Mouse (Mus musculus) ES-E14 (cell line): ENCODE measurements at regions not wholly inside any gene's neighbourhood (a gene's known extent, or its start where the extent isn't known, plus 50 kb on each side); places are given as distances from the start of the nearest gene placed in this dataset.

Experiments
- DNase-seq: peaks from one replicate; pipeline ENCODE4 v3.0.0-alpha.2; 2013; ENCODE audit warnings: low read depth, low spot score
- H3K27ac ChIP-seq: 2 replicates; pipeline ENCODE4 v1.5.1; 2012; ENCODE audit warnings: low read depth, mild to moderate bottlenecking, low read length, moderate library complexity, mixed read lengths; ENCODE audit not compliant: poor library complexity, insufficient read depth, severe bottlenecking
- H3K36me3 ChIP-seq: 2 replicates; pipeline ENCODE4 v1.6.1; 2012; ENCODE audit warnings: mild to moderate bottlenecking, low read length, moderate library complexity, mixed read lengths; ENCODE audit not compliant: control insufficient read depth, poor library complexity, insufficient read depth, severe bottlenecking
- H3K4me1 ChIP-seq, 2 experiments: fragments of 150-350 bp in 1 of 2; sonication (generic) in 1 of 2; 2 replicates each; pipeline ENCODE4 v1.6.1; 2012; ENCODE audit warnings: low read length in 2 of 2, mild to moderate bottlenecking in 1 of 2, mixed read lengths in 1 of 2; ENCODE audit not compliant: control insufficient read depth in 2 of 2, insufficient read depth in 2 of 2, poor library complexity in 1 of 2
- H3K4me3 ChIP-seq, 2 experiments: fragments of 150-350 bp in 1 of 2; sonication (generic) in 1 of 2; 2 replicates each; pipeline ENCODE4 v1.5.1; 2012; ENCODE audit warnings: low read length in 2 of 2, low read depth in 1 of 2, mild to moderate bottlenecking in 1 of 2, mixed read lengths in 1 of 2; ENCODE audit not compliant: insufficient read depth in 1 of 2, poor library complexity in 1 of 2, severe bottlenecking in 1 of 2
- H3K9ac ChIP-seq: 2 replicates; pipeline ENCODE4 v1.6.1; 2012; ENCODE audit warnings: low read depth, mild to moderate bottlenecking, low read length, mixed read lengths; ENCODE audit not compliant: poor library complexity, insufficient read depth, severe bottlenecking
- H3K9me3 ChIP-seq: fragments of 150-350 bp; sonication (generic); 2 replicates; pipeline ENCODE4 v1.6.1; 2012; ENCODE audit warnings: low read depth, mild to moderate bottlenecking, low read length; ENCODE audit not compliant: control insufficient read depth, insufficient read depth
- CHD2 ChIP-seq: IDR thresholded peaks from 2 replicates; pipeline ENCODE4 v1.6.1; 2014; ENCODE audit warnings: mild to moderate bottlenecking, low read depth, low read length, inconsistent platforms
- HCFC1 ChIP-seq: IDR thresholded peaks from 2 replicates; pipeline ENCODE4 v1.6.1; 2012; ENCODE audit warnings: low read length, inconsistent platforms, borderline replicate concordance; ENCODE audit not compliant: insufficient read depth
- MAFK ChIP-seq: IDR thresholded peaks from 2 replicates; pipeline ENCODE4 v1.6.1; 2014; ENCODE audit warnings: mild to moderate bottlenecking, low read depth, low read length, inconsistent platforms; ENCODE audit not compliant: insufficient read depth
- ZC3H11A ChIP-seq: IDR thresholded peaks from 2 replicates; pipeline ENCODE4 v1.6.1; 2012; ENCODE audit warnings: low read depth, mild to moderate bottlenecking, inconsistent platforms, low read length, borderline replicate concordance
- ZNF384 ChIP-seq: IDR thresholded peaks from 2 replicates; pipeline ENCODE4 v1.6.1; 2012; ENCODE audit warnings: low read depth, low read length, inconsistent platforms
- in situ Hi-C, 2 experiments: fragments of 600-800 bp; cut with MboI; formaldehyde crosslinking; loops; one replicate each; pipeline ENCODE4 v1.15.1; 2025; ENCODE audit warnings: low sequenced_read_pairs in 2 of 2, inconsistent platforms in 1 of 2; ENCODE audit not compliant: unreplicated experiment in 2 of 2

- Histone ChIP-seq H3K9me3 (no peaks in the 10 kb centered on the region), H3K9ac (no peak overlapping the region), H3K36me3 (no peaks in the 10 kb centered on the region), H3K4me1 (no peaks in the 10 kb centered on the region), H3K27ac (no peak overlapping the region), H3K4me3 (no peak overlapping the region)
- no peak for DNase-seq
- TF ChIP-seq HCFC1 (no peak), MAFK (no peak), ZC3H11A (no peak), CHD2 (no peak), ZNF384 (no peak)
- in situ Hi-C loops, result no loop called here
Measured at GRCm38 (mm10) chr5:119995726-119996125, 120.5 kb upstream of the Rbm19 start.

- DNase-seq, result no peak
- Histone ChIP-seq H3K9ac (no peak overlapping the region), H3K4me1 (no peaks in the 10 kb centered on the region), H3K27ac (no peak overlapping the region), H3K4me3 (no peak overlapping the region), H3K9me3 (no peaks in the 10 kb centered on the region), H3K36me3 (no peaks in the 10 kb centered on the region)
- in situ Hi-C loops, result no loop called here
- TF ChIP-seq MAFK, result no peak
- TF ChIP-seq CHD2, result no peak
- TF ChIP-seq ZC3H11A, result no peak
- TF ChIP-seq ZNF384, result no peak
- no peak for TF ChIP-seq HCFC1
Measured at GRCm38 (mm10) chr5:120005696-120006469, 110.4 kb upstream of the Rbm19 start.

- in situ Hi-C loops, result no loop called here
- TF ChIP-seq HCFC1 (no peak), CHD2 (no peak), ZC3H11A (no peak), ZNF384 (no peak), MAFK (no peak)
- H3K4me3 ChIP-seq, result no peak overlapping the region
- DNase-seq, result no peak
- no peaks in the 10 kb centered on the region for H3K9me3 ChIP-seq
- H3K9ac ChIP-seq, result no peak overlapping the region
- no peak overlapping the region for H3K27ac ChIP-seq
- no peaks in the 10 kb centered on the region for H3K36me3 ChIP-seq
- no peaks in the 10 kb centered on the region for H3K4me1 ChIP-seq
Measured at GRCm38 (mm10) chr5:120007738-120008137, 108.5 kb upstream of the Rbm19 start.

- Histone ChIP-seq H3K4me1 (no peaks in the 10 kb centered on the region), H3K36me3 (no peaks in the 10 kb centered on the region), H3K4me3 (no peak overlapping the region), H3K9ac (no peak overlapping the region), H3K27ac (no peak overlapping the region), H3K9me3 (no peaks in the 10 kb centered on the region)
- no peak for TF ChIP-seq ZNF384
- TF ChIP-seq MAFK, result no peak
- no peak for TF ChIP-seq CHD2
- no peak for TF ChIP-seq HCFC1
- TF ChIP-seq ZC3H11A, result no peak
- no peak for DNase-seq
- in situ Hi-C loops, result no loop called here
Measured at GRCm38 (mm10) chr5:120008306-120008705, 108.0 kb upstream of the Rbm19 start.
